Mouse (Mus musculus) mouse trophoblast stem cell (cell line): ENCODE data around the gene Ldb2.

Experiments
- in situ Hi-C, 2 experiments: fragments of 300-500 bp; cut with MseI, MboI; formaldehyde crosslinking; loops; 2 replicates in 1 of 2; 3 replicates in 1 of 2; pipeline ENCODE4 v1.15.1; 2025

The Ldb2 gene

GRCm38 (mm10) chr5:44719872-44720271, 79.6 kb downstream of the Ldb2 start:
- in situ Hi-C loops, result no loop called here

DNA sequence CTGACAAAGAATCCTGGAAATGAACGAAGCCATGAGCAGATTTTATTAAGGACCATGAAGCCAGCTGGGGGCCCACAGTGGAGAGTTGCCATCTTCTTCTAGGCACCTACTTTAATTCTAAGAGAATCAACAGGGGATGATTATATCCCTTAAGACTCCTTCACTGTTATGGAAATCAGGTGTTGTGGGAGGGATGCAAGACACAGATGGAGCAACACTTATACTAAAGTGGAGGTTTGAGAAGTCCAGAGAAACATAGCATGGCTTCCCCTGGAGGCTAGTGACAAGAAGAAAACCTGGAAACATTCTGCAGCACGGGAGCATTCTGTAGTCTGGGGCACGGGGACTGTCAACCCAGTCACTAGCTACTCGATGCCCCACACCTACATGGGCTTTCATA, 85.0 kb downstream of the Ldb2 start:
- in situ Hi-C loops, result no loop called here

DNA sequence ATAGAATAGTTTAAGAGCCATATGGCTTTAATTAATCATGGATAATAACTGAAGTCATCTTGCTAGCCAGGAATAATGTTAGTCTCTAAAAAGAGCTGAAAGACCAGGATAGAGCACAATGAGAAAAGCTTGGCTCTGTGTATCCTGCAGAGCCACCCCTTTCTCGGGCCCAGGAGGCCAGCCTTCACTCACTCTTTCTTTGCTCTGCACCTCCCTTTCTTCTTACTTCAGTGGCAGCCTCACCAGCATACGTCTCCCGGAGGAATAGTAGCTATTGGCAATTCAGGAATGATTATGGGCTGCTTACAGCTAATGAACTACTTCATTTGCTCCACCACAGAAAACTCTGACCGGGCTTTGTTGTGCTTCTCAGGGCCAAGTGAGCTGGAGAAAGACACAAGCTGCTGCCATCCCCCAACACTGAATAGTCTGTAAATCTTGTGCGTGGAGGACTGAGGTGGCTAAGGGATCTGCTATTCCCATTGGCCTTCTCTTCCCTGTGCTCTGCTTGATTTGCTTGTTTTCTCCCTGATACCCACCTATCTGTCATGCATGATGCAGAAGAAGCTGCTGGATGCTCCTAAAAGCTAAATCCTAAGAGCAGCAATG, 86.2 kb downstream of the Ldb2 start:
- in situ Hi-C loops, result no loop called here

- in situ Hi-C loops, result no loop called here
Measured at GRCm38 (mm10) chr5:44711211-44711610, 88.3 kb downstream of the Ldb2 start.

DNA sequence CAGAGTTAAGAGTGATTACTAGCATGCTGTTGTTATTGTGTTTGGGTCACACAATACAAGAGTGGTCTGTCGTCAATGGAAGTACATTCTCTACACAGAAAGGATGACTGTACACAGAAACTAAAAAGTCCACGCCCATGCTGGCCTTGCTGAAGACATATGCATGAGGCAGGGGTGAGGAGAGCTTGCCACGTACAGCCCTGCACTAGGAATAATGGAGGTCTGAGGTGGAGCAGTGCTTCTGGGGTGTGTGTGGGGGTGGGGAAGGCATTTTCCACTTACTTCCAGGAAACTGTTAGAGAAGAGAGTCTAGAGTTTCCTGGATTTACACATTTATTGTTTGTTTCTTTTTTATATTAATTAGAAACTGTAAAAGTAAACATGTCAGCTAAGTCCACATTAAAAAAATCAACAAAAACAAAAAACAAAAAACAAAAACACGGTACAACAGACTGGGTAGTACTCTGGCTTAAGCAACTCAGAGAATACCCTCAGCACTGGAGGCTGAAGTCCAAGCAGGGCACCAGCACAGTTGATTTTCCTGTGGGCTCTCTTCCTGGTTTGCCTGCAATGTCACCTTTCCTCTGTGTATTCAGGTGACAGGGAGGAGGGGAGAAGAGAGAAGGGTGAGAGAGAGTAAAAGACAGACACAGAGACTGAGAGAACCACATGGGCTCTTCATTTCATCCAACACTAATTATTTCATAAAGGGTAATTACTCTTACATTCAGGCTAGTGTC, 89.2 kb downstream of the Ldb2 start:
- in situ Hi-C loops, result no loop called here

DNA sequence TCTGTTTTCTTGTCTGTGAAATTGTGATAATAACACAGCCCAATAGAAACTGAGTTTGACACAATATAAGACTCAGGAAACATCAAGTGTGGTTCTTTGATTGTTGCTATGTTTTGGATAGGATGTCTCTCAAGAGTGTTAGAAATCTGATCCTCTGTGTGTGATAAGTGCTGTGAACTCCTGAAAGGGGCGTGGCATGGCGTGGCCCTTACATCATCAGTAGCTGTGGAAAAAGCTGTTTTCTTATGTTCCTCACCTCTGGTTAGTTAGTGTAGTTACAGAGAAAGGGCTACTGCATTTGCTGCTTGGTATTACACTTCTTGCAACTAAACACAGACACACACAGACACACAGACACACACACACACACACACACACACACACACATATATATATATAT, 90.2 kb downstream of the Ldb2 start:
- in situ Hi-C loops, result no loop called here

GRCm38 (mm10) chr5:44707946-44708345, 91.5 kb downstream of the Ldb2 start:
- in situ Hi-C loops, result no loop called here

GRCm38 (mm10) chr5:44706997-44707698, 92.3 kb downstream of the Ldb2 start:
- in situ Hi-C loops, result no loop called here

DNA sequence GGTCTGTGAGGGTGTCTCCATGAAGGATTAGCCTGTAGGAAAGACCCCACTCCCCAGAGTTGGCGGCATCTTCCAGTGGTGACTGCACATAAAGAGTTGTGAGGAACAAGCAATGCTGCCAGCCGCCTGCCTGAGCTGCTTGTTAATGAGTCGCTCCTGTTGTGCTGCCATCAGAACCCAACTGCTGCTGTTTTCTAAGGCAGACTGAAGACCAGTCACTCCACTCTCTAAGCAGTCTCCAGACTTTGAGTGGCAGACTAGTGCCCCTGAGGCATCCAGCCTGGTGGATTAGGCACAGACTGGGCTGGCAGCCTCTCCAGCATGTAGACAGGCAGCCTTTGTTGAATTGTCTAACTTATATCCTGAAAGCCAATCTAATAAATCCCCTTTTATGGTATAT, 101.5 kb downstream of the Ldb2 start:
- in situ Hi-C loops, result no loop called here

- in situ Hi-C loops, result no loop called here
Measured at GRCm38 (mm10) chr5:44696548-44696947, 102.9 kb downstream of the Ldb2 start.

DNA sequence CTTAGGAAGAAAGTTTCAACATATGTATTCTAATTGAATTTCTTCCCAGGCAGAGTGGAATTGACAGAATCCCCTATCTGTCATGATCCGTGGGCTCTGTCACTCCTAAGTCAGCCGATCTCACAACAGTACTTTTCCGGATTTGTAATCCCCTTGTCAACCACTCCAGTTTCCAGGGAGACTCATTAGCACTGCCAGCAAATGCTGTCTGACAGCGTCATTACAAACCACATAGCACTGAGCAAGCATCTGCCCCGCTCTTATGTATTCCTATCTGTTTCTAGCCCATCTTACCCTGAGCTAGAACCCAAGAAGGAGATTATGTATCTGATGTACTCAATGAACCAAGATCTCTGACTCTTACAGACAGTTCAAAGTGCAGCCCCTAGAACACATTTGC, 105.8 kb downstream of the Ldb2 start:
- in situ Hi-C loops, result no loop called here

DNA sequence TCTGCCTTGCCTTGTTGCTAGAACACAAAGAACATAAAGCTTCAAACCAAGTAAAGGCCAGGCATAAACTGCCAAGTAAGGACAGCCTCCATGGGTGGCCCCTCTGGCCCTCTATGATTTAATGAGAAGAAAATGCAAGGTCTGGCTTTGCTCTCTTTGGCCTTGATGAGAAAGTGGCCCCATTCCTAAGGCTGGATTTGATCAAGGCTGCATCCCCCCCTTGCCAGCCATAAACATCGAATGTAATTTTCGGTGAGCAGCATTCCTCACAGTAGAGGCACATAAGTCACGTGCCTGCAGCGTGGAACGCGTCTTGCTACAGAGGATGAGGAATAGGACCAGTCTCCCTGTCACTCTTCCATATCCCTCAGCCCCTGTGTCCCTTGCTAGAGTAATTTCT, 113.1 kb downstream of the Ldb2 start:
- in situ Hi-C loops, result no loop called here

GRCm38 (mm10) chr5:44681054-44681638, 118.3 kb downstream of the Ldb2 start:
- in situ Hi-C loops, result no loop called here

GRCm38 (mm10) chr5:44677814-44678213, 121.7 kb downstream of the Ldb2 start:
- in situ Hi-C loops, result no loop called here

- in situ Hi-C loops, result no loop called here
Measured at GRCm38 (mm10) chr5:44676145-44676754, 123.2 kb downstream of the Ldb2 start.

- in situ Hi-C loops, result no loop called here
Measured at GRCm38 (mm10) chr5:44670336-44670735, 129.1 kb downstream of the Ldb2 start.

DNA sequence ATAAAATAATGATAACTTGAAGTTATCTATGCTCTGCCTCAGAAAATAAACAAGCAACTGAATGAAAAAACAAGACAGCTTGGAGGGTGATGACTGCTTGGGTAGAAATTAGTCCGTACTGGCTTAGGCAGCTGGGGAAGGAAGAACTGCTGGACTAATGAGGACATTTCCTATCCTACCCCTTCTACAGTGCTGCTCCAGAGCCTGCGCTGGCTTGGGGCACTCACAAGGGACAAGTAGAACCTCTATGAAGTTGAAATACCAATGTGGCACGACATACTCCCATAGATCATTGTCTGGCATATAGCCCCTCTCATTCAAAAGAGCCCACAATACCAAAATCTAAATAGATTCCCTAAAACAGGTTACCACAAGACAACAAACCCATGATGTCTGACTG, 131.6 kb downstream of the Ldb2 start:
- in situ Hi-C loops, result no loop called here

DNA sequence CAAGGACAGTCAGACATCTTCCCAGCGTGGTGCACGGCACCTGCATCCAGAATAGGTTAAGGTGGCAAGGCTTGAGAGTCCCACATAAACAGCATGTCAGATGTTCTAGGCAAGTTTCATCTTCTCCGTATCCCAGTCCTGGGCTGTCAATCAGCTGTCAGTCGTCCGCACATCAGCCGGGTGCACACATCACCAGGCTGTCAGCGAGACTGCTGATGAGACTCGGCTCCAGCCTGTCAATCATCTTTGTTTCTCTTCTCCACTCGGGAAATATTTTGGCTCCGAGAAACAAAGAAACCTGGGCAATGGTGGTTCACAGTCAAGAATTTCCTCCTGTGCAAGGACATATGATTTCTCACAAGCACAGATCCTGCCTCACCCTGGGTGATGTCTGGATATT, 132.1 kb downstream of the Ldb2 start:
- in situ Hi-C loops, result no loop called here

- in situ Hi-C loops, result no loop called here
Measured at GRCm38 (mm10) chr5:44659651-44660050, 139.8 kb downstream of the Ldb2 start.

- in situ Hi-C loops, result no loop called here
Measured at GRCm38 (mm10) chr5:44656707-44657106, 142.8 kb downstream of the Ldb2 start.

GRCm38 (mm10) chr5:44654403-44654802, 145.1 kb downstream of the Ldb2 start:
- in situ Hi-C loops, result no loop called here

- in situ Hi-C loops, result no loop called here
Measured at GRCm38 (mm10) chr5:44646842-44647190, 152.7 kb downstream of the Ldb2 start.
